Mouse (Mus musculus) urinary bladder, postnatal 10 days (tissue): ENCODE measurements around the gene Tradd.

Experiments used
- DNase-seq: peaks from one replicate; pipeline ENCODE4 v3.0.0; 2022; ENCODE audit warnings: low spot score

Tradd gene

GRCm38 (mm10) chr8:105264024-105264982 lies at the start of gene Tradd, which contains the start of gene Fbxl8:
TSS of gene Tradd (minus strand) at chr8:105264609.
TSS of gene Fbxl8 (plus strand) at chr8:105264648.
- no peak for DNase-seq

GRCm38 (mm10) chr8:105313622-105314402 lies 49.4 kb upstream of the Tradd start:
- DNase-seq: no peak

- no peak for DNase-seq
These were observed 48.6 kb upstream of the Tradd start for GRCm38 (mm10) chr8:105312891-105313481.

- DNase-seq: no peak
These were observed 47.3 kb upstream of the Tradd start for GRCm38 (mm10) chr8:105311718-105312117.

GRCm38 (mm10) chr8:105310118-105310517 lies 45.7 kb upstream of the Tradd start:
- no peak for DNase-seq

GRCm38 (mm10) chr8:105309142-105309847 lies 44.9 kb upstream of the Tradd start:
- DNase-seq: no peak

GRCm38 (mm10) chr8:105308428-105308827 lies 44.0 kb upstream of the Tradd start:
- no peak for DNase-seq

GRCm38 (mm10) chr8:105307670-105308069 lies 43.3 kb upstream of the Tradd start:
- no peak for DNase-seq

GRCm38 (mm10) chr8:105306146-105306691 lies 41.8 kb upstream of the Tradd start:
- DNase-seq: no peak

GRCm38 (mm10) chr8:105305211-105306145 lies 41.1 kb upstream of the Tradd start, which contains the start of gene Elmo3:
TSS of gene Elmo3 (plus strand) at chr8:105305601.
- DNase-seq: no peak

GRCm38 (mm10) chr8:105304325-105305210 lies 40.2 kb upstream of the Tradd start:
- DNase-seq: no peak

- DNase-seq: no peak
These were observed 39.5 kb upstream of the Tradd start for GRCm38 (mm10) chr8:105303874-105304273.

- no peak for DNase-seq
These were observed 39.0 kb upstream of the Tradd start for GRCm38 (mm10) chr8:105303396-105303795.

GRCm38 (mm10) chr8:105299962-105300361 lies 35.6 kb upstream of the Tradd start:
- no peak for DNase-seq

- no peak for DNase-seq
These were observed 34.2 kb upstream of the Tradd start for GRCm38 (mm10) chr8:105298351-105299252.

GRCm38 (mm10) chr8:105297511-105298192 lies 33.2 kb upstream of the Tradd start, which contains the start of gene E2f4:
TSS of gene E2f4 (plus strand) at chr8:105297663.
- DNase-seq: no peak

- no peak for DNase-seq
These were observed 31.6 kb upstream of the Tradd start, which contains the start of gene Exoc3l for GRCm38 (mm10) chr8:105295895-105296573. TSS of gene Exoc3l (minus strand) at chr8:105296101.
